Mouse (Mus musculus) layer of hippocampus, adult 9-10 months (tissue): ENCODE data around the gene Cdc123.
"Not testable (repeated sequence)": the region's sequence is repeated elsewhere in the genome, so short reads cannot be mapped to it uniquely, and the experiment has no call there.

Source experiments
- DNase-seq: peaks from one replicate; pipeline ENCODE4 v3.0.0; 2022; ENCODE audit warnings: low spot score

Gene Cdc123

DNA sequence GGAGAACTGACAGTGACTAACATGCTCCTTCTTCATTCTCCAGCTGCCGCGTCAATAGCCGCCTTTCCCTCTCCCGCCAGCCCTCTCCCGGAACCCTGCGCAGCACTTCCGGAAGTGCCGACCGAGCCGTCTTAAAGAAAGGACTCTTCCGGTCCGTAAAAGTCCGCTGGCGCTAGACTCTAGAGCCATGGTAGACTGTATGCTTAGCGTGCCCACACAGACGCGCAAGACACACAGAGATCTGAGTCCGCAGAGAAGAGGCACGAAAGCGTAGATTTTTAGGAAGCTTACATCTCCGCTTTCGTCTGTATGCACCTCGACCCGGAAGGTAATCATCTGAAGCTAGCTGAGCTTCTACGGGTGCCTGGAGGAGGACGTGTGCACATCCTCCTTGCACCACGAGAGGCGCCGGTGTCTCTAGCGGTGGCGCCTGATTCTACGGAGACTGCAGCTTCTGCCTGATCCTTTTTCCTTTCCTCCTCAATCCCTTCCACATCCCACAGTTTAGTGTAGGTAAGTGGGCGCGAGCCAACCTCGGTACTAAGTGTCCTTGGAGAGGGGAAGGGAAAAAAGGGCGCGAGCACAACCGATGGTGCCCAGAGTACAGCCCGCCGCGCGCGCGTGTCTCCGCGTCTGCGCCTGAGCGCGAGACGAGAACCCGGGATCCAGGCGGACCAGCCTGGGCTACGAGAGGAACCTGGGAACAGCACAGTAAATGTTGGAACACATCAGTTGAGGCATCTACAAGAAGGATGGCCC lies at the start of gene Cdc123, which contains the start of gene Nudt5:
Gene Cdc123 (minus strand): TSS at position 292 of the 759 bp plus-strand sequence.
Gene Nudt5 (plus strand): TSS at position 147 of the 759 bp plus-strand sequence.
- peak; percentile 87 for DNase-seq

DNA sequence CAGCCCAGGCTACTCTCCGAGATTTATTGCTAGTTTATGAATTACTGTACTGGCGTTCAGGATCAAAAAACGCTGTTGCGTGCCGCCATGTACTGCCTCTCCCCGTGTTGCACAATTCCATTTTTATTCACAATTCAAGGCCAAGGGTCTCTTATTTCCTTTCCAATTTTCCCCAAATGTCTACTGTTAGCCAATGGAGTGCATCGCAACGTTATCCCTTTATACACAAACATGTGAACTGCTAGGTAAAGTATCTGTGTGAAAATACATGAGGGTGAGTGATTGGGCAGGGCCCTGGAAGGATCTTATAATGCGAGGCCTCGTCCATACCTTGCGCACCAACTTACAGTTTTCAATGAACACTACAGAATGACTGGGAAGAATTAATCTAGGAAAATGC lies 49.3 kb upstream of the Cdc123 start:
- DNase-seq, result no peak

DNA sequence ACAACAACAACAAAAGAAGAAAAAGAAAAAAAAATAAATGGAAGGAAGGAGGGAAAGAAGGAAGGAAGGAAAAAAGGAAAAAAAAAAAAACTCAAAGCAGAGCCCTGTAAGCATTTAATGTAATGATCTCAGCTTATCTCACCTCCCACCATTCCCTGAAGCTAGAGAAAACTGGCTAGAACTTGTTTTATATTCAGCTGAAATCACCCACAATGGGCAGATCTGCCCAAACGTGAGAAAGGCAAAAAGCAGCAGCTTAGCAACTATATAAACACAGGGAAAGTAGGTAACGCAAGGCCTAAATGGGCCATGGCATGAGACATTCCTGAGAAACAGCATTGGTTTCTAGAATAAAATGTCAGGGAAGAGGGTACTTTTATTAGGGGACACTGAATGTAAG lies 44.4 kb upstream of the Cdc123 start:
- DNase-seq, result no peak

DNA sequence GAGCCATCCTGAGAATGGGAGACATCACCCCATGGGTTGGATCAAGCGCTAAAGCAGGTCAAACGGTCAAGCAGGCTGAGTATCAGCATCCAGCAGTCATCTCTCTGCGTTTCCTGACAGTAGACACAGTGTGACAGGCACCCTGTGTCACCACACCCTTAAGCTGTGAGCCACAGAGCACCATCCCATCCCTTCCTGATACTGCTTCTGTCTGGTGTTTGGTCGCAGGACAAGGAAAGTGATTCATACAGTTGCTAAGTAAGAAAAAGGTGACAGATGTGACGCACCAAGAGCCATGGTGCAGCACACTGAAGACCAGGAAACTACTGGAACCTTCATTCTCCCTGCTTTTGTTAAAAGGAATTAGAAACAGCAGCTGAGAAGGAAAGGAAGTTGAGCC lies 43.9 kb upstream of the Cdc123 start:
- no peak for DNase-seq

DNA sequence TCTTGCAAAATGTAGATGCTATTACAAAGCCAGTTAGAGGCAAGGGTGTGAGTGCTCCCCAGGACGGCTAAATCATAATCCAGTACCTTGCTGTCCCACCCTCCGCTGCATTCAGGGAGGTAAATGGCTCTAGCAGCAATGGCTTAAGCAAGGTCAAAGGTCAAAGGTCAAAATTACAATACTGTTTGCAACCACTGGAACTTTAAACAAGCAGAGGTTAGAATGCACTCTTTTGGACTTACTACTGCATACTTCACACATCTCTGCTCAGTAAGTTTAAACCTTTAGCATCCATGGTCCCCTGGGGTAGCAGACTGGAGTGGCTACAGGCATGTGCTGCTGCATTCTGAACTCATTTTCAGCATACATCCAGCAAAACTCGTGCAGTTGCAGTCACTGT lies 32.5 kb upstream of the Cdc123 start:
- DNase-seq, result no peak

DNA sequence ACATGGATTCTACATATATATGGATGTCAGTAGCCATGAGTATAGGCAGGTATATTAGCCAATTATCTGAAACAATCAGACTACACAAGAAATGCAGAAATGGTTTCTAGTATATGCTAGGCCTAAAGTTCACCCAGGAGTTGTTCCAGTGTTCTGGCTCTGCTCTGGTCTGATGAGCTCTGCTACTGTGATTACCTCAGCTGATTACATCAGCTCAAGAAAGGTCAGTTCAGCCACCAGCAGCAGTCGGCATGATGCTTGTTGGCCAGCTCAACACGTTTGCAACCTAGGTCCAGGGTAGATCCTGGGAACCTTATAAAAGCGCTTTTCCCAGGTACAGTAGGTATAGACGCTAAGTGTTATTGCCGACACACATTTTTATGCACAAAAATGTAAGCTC lies 24.8 kb upstream of the Cdc123 start:
- no peak for DNase-seq

- DNase-seq, result no peak
Measured at GRCm38 (mm10) chr2:5867681-5868080, 22.7 kb upstream of the Cdc123 start.

DNA sequence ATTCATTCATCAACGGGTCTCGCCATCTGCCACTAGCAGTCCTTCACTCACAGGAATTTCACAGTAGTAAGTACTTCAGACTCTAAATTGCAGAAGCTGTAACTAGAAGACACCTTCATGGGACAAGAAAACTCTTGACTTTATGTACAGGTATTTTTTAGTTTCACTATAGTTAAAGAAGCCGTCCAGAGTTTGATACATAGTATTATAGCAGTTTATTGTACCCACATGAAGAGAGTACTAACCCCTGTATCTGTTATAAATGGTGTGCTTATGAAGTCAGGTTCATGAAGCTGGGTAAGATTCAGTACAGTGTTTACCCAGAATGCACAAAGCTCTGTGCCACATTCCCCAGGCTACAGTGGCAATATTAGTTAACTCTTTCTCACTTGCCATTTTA lies 17.9 kb upstream of the Cdc123 start, which contains the start of gene Gm13199:
Gene Gm13199 (minus strand): TSS at position 101 of the 400 bp plus-strand sequence.
- no peak for DNase-seq

GRCm38 (mm10) chr2:5851866-5852265 lies 6.9 kb upstream of the Cdc123 start:
- no peak for DNase-seq

GRCm38 (mm10) chr2:5851116-5851515 lies 6.2 kb upstream of the Cdc123 start:
- no peak for DNase-seq

DNA sequence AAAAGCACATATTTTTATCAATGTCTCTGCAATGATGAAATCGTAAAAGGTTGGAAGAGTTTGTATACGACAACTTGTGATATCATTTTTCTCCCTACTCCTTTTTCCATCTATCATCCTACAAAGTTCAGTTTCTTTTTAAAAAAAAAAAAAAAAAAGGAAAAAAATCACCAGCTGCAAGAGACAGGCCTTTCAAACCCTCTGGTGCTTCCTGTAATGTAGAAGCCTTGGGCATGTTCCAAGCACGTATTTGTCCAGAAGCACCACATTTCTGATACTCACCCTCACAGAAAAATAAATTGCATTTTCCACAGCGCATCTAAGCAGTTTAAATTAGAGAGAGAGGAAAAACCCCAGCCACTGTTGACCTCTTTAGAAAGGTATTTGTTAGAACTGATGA lies 862 bp upstream of the Cdc123 start:
- DNase-seq, result no peak

GRCm38 (mm10) chr2:5844181-5844872 lies 637 bp downstream of the Cdc123 start:
- DNase-seq, result no peak

- no peak for DNase-seq
Measured at GRCm38 (mm10) chr2:5840815-5841214, 4.1 kb downstream of the Cdc123 start.

DNA sequence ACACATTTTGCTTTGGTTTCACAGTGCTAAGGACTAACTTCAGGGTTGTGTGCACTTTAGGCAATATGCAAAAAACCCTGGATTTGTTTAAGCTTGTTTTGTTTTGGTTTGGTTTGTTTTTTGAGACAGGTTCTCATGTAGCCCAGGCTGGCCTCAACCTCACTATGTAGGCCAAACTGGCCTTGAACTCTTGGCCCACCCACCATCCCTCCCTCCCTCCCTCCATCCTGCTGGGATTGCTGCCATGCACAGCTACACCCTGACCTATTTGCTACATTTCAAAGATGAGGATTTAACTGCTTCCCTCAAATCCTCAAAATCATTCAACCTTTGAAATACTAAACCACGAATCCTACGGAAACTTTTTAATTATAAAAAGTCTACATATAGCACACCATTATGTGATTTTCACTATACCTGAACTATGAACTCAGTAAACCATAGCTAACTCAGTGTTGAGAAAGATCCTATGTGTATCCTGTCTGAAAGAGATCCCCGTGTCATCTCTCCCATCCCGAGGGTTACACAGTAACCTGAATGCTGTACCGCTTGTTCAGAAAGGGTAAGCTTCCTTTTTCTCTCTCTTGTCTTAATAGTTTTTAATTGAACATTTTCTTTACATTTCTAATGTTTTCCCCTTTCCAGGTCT lies 19.6 kb downstream of the Cdc123 start:
- no peak for DNase-seq

DNA sequence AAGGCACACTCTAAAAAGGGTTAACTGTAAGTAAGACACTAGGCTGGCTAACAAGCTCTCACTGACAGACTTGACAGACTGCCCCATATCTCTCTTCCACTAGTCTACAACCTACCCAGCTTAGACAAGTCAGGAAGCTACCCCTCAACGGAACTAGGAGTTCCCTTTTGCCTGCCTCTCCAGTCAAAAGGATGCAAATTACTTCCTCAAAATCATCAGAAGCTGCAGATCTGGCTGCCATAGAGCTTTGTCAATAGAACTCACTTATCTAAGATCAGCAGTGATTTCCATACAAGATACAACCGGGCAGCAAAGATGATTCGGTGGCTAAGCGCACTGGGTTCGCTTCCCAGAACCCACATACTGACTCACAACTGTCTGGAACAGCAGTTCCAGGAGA lies 20.3 kb downstream of the Cdc123 start:
- DNase-seq, result no peak

GRCm38 (mm10) chr2:5824213-5824612 lies 20.8 kb downstream of the Cdc123 start:
- DNase-seq, result no peak

DNA sequence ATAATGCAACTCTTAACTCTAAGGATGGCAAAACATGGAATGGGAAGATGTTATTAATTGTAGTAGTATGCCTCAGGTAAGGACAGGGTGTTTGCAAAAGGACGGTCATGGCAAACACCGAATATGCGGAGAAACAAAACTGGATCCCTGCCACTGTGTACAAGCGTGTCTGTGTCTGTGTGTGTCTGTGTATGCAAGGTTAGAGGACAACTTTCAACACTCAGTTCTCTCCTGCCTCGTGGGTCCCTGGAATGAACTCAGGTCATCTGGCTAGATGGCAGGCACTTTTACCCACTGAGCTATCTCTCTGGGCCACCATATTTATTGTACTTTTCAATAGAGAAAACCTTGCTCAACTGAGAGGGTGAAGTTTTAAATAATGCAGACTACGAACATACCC lies 22.5 kb downstream of the Cdc123 start:
- no peak for DNase-seq

- no peak for DNase-seq
Measured at GRCm38 (mm10) chr2:5821264-5821663, 23.7 kb downstream of the Cdc123 start.

- DNase-seq, result no peak
Measured at GRCm38 (mm10) chr2:5811235-5811782, 33.7 kb downstream of the Cdc123 start.

- DNase-seq, result no peak
Measured at GRCm38 (mm10) chr2:5810036-5810718, 34.8 kb downstream of the Cdc123 start.

- not testable (repeated sequence) for DNase-seq
Measured at GRCm38 (mm10) chr2:5806201-5806600, 38.8 kb downstream of the Cdc123 start.

GRCm38 (mm10) chr2:5805228-5805627 lies 39.7 kb downstream of the Cdc123 start:
- no peak for DNase-seq
